Mouse (Mus musculus): Measurements from ENCODE around the gene Slc24a4. TPM values are rescaled to one million over a fixed set of nuclear protein-coding genes. Genes with fewer than 3 reads are reported as not detected.

Slc24a4 gene
- under 1 TPM; 0.09 to 0.23 TPM for total RNA-seq (2021)
- long read RNA-seq, experiment 1 = 0 reads
- long read RNA-seq, experiment 2 = 0 reads

GRCm38 (mm10) chr12:102128081-102128790 is at the start of gene Slc24a4:
TSS of gene Slc24a4 (plus strand) at chr12:102128733.
- intact Hi-C loops (cut with DNase I; ENCODE audit: low total_unique reads) = no loop called here
- no peak for DNase-seq

DNA sequence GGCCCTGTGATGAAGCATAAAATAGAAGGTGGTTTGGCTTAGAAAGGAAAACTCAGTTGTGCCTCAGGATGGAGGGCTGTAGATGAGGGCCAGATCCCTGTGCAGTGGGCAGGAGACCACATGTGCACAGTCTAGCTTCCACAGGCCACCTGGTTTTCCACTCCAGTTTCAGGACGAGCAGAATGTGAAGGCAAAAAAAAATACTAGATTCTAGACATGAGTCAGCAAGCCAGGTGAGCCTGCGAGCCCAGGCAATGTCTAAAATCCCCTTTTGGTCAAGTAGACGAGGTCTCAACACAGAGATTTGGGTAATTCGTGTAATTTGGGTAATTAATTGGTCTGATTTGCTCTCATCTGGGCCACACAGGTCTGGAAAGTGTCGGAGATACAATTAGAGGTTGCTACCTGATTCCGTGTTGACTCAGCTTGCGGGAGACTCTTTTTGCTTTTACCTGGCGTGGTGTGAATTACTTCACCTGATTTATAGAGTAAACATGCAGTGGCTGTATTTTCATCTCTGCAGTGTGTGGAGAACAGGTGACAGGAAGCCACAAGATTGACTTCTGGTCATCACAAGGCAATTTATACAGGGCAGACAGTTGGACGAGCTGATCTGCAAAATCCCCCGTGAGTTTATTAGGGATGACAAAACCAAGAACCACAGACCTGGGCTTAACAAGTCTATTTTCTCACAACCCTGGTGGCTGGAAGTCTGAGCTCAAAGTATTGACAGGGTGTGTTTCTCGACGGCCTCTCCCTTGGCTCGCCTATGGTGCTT is 45.7 kb upstream of the Slc24a4 start:
- no peak for DNase-seq
- intact Hi-C loops (cut with DNase I; ENCODE audit: low total_unique reads) = no loop called here

DNA sequence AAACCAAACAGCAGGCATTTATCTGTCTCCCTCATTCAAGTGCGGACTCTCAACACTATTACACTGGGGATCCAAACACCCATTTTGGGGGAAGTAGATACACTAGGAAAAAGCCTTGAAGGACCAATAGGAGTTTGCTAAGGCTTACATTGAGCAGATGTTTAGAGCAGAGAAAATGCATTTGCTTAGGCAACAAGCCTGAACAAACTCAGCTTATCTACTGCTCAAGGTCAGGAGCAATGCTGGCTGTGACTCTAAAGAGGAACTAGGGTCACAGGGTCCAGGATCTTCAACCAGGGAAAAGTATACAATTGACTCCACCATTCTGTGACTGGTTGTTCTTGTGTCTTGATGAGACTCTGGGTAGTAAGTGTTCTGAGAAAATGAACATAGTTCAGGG is 38.0 kb upstream of the Slc24a4 start:
- no peak for DNase-seq
- intact Hi-C loops (cut with DNase I; ENCODE audit: low total_unique reads) = no loop called here

GRCm38 (mm10) chr12:102092342-102093094 is 36.0 kb upstream of the Slc24a4 start:
- intact Hi-C loops (cut with DNase I; ENCODE audit: low total_unique reads) = no loop called here
- no peak for DNase-seq

DNA sequence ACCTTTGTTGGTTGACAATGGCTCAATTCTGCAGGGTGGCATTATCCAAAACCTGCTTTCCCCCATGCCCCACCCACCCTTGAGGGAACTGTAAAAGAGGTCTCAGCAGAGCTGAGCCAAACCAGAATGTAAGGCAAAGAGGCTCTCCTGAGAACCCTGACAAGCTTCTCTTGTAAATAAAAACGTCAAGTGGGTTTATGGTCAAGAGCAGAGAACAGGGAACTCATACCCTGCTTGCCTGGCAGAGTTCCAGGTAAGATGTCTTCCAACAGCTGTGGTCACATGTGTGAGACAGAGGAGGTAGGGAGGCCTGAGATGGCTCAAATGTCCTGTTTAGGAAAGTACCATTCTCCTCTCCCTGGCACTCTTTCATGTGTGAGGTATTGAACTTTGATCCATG is 22.5 kb upstream of the Slc24a4 start:
- intact Hi-C loops (cut with DNase I; ENCODE audit: low total_unique reads) = no loop called here
- DNase-seq = no peak

DNA sequence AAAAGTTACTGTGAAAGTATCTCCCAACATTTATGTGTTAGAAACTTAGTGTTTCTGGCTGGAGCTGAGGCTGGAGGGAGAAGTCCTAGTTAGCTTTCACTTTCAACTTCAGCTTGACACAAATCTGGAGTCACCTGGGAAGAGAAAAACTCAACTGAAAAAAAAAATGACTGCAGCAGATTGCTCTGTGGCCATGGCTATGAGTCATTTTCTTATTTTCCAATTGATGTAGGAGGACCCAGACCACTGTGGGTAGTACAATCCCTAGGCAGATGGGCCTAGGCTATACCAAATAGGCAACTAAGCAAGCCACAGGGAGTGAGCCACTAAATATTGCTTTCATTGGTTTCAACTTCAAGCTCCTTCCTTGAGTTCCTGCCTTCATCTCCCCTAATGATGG is 19.7 kb upstream of the Slc24a4 start:
- DNase-seq = no peak
- intact Hi-C loops (cut with DNase I; ENCODE audit: low total_unique reads) = no loop called here

DNA sequence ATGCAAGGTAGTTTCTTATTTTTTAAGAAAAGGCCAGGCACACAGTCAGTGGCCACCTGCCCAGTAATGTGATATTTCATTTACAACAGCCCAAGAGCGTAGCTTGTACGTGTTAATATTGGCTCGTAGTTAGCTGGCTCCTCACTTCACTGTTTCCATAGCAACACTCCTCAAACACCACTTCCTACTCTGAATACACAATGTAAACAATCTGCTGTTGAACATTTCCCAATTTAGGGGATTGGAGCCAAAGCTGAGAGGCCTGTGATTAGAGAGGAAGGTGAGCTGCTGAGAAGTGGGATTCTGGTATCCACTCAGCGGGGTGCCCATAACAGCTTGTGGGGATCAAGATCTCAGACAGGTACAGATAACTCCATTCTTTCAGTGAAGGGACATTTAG is 16.0 kb upstream of the Slc24a4 start:
- intact Hi-C loops (cut with DNase I; ENCODE audit: low total_unique reads) = no loop called here
- no peak for DNase-seq

DNA sequence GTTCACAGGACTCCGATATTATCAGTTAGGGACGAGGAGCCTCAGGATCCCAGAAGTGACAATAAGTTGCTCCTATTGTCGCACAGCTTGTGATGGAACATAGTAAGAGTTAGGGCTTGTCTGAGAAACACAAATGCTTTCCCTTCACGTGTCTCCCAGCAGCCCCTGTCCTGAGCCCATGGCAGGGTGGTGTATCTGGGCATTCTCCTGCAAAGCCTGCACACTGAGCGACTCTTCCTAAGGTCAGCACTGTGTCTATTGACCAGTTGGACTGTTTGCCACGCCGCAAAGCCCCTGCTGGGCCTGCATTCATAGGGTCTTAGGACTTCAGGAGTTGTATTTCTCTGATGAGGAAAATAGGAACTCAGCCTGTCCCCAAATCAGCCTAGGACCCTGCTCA is 15.6 kb upstream of the Slc24a4 start:
- no peak for DNase-seq
- intact Hi-C loops (cut with DNase I; ENCODE audit: low total_unique reads) = no loop called here

GRCm38 (mm10) chr12:102113391-102113790 is 15.1 kb upstream of the Slc24a4 start:
- no peak for DNase-seq
- intact Hi-C loops (cut with DNase I; ENCODE audit: low total_unique reads) = no loop called here

GRCm38 (mm10) chr12:102116580-102116979 is 12.0 kb upstream of the Slc24a4 start:
- DNase-seq = no peak
- intact Hi-C loops (cut with DNase I; ENCODE audit: low total_unique reads) = no loop called here

GRCm38 (mm10) chr12:102118014-102118413 is 10.5 kb upstream of the Slc24a4 start:
- DNase-seq = no peak
- intact Hi-C loops (cut with DNase I; ENCODE audit: low total_unique reads) = no loop called here

- intact Hi-C loops (cut with DNase I; ENCODE audit: low total_unique reads) = no loop called here
- no peak for DNase-seq
Observed at GRCm38 (mm10) chr12:102127601-102128000, 932 bp upstream of the Slc24a4 start.

- intact Hi-C loops (cut with DNase I; ENCODE audit: low total_unique reads) = no loop called here
- DNase-seq = peak; percentile 44
Observed at GRCm38 (mm10) chr12:102128791-102129507, 416 bp downstream of the Slc24a4 start.

DNA sequence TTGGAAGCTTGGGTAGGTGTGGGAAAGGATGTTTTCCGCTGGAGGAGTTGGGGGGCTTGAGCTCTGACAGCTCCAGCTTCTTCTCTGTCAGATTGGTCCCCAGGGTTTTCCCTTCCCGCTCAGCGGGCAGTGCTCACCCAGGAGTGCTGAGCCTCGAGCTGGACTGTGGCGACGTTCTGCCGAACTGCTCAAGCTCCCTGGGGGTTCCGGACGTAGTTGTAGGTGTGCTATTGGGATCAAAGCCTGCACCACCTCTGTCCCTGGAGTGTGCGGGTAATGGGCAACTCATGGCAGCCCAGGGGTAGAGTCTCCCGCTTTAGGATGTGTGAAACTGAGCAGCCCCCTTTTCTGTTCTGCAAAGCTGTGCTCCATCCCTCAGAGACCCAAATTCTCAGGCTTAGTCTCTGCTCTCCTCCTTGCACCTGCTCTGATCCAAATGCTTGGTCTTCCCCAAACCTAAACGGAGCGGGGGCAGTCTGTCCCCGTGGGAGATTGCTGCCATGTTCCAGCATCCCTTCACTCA is 1.0 kb downstream of the Slc24a4 start:
- DNase-seq = no peak
- intact Hi-C loops (cut with DNase I; ENCODE audit: low total_unique reads) = no loop called here

DNA sequence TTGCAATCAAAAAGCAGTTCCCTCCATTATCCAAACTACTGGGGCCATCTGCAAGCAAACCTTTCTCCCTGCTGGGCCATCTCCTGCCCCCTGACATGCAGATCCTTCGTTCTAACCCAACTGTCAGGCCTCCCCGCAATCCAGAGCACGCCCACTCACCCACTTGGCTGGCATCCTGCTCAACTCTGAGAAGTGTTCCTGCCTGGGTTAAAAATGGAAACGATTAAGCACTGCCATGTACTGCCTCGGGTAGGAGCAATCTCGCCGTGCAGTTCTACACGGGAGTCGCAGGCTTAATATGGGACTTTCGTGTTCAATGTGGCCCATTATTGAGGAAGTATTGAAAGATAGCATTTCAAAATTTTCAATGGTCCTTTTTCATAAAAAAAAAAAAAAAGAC is 11.2 kb downstream of the Slc24a4 start:
- DNase-seq = no peak
- intact Hi-C loops (cut with DNase I; ENCODE audit: low total_unique reads) = no loop called here

- intact Hi-C loops (cut with DNase I; ENCODE audit: low total_unique reads) = no loop called here
- DNase-seq = no peak
Observed at GRCm38 (mm10) chr12:102141330-102141729, 12.8 kb downstream of the Slc24a4 start.

- DNase-seq = no peak
- intact Hi-C loops (cut with DNase I; ENCODE audit: low total_unique reads) = no loop called here
Observed at GRCm38 (mm10) chr12:102147678-102148077, 19.1 kb downstream of the Slc24a4 start.

- intact Hi-C loops (cut with DNase I; ENCODE audit: low total_unique reads) = no loop called here
- DNase-seq = no peak
Observed at GRCm38 (mm10) chr12:102148746-102149145, 20.2 kb downstream of the Slc24a4 start.

GRCm38 (mm10) chr12:102151185-102151584 is 22.7 kb downstream of the Slc24a4 start:
- intact Hi-C loops (cut with DNase I; ENCODE audit: low total_unique reads) = no loop called here
- no peak for DNase-seq

DNA sequence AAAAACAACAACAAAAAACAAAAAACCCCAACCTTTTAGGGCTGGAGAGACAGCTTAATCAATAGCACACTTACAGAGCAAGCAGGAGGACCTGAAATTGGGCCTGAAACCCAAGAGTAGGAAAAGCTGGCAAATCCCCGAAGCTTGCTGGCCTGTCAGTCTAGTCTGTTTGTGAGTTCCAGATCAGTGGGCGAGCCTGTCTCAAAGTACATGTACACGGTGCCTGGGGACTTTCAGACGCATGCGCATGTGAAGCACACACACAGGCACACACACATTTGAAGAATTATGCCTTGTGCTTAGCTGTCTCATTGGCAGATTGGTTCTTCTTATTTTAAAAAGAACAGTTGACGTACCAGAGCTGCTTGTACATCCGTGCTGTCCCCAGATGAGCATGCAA is 25.3 kb downstream of the Slc24a4 start:
- intact Hi-C loops (cut with DNase I; ENCODE audit: low total_unique reads) = no loop called here
- DNase-seq = no peak

Data from gastrocnemius, postnatal 14 days (tissue).